Mouse (Mus musculus) small intestine, adult 2 months (tissue): ENCODE measurements at regions not wholly inside any gene's neighbourhood (a gene's known extent, or its start where the extent isn't known, plus 50 kb on each side); places are given as distances from the start of the nearest gene placed in this dataset.

Experiments used
- CTCF ChIP-seq: fragments of 200-500 bp; IDR thresholded peaks from 2 replicates; pipeline ENCODE4 v1.5.1; 2012; ENCODE audit warnings: low read depth, mild to moderate bottlenecking, control low read depth, inconsistent platforms, low read length, moderate library complexity, mixed read lengths; ENCODE audit not compliant: insufficient replicate concordance, insufficient read length; ENCODE audit errors: extremely low read depth
- POLR2A ChIP-seq: fragments of 200-500 bp; IDR thresholded peaks from 2 replicates; pipeline ENCODE4 v1.6.1; 2012; ENCODE audit warnings: low read depth, mild to moderate bottlenecking, control low read depth, inconsistent platforms, low read length, moderate library complexity

DNA sequence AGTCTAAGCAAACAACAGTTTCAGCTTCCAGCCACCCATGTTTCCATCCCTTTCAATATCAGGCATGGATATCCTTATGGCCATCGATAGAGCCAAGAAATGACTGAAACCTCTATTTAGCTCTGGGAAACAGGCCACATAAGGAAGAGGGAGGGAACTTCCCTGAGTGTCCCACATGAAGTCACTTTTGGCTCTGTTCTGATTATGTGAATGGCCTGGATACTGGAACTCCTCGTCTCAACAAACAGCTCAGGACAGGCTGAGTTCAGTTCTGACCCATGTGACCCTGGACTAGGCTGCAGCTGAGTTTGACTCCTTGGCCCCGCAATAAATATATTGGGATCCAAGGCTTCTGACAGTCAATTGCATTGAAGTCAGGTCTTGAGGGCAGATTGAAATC, 63.6 kb upstream of the Lpar1 start:
- TF ChIP-seq POLR2A: no peak
- no peak for TF ChIP-seq CTCF
